Mouse (Mus musculus) lung, adult 2 months (tissue): ENCODE results near the gene Cct8l1. TPM values are rescaled to one million over a fixed set of nuclear protein-coding genes. Genes with fewer than 3 reads are reported as not detected.

Source experiments
- DNase-seq: peaks from one replicate; pipeline ENCODE4 v3.0.0; 2022
- H3K4me1 ChIP-seq: fragments of 200-500 bp; 2 replicates; pipeline ENCODE4 v1.6.1; 2011; ENCODE audit warnings: low read length; ENCODE audit not compliant: control insufficient read depth, insufficient read depth
- H3K4me3 ChIP-seq: fragments of 200-500 bp; replicated peaks from 2 replicates; pipeline ENCODE3; 2011; ENCODE audit warnings: low read depth, mild to moderate bottlenecking, control low read depth, low read length; ENCODE audit errors: extremely low read depth
- CTCF ChIP-seq: fragments of 200-500 bp; IDR thresholded peaks from 2 replicates; pipeline ENCODE4 v1.5.1; 2011; ENCODE audit warnings: mild to moderate bottlenecking, low read length, control low read depth; ENCODE audit not compliant: insufficient read depth
- POLR2A ChIP-seq: fragments of 200-500 bp; IDR thresholded peaks from 2 replicates; pipeline ENCODE4 v1.6.1; 2011; ENCODE audit warnings: low read depth, mild to moderate bottlenecking, control low read depth, low read length, borderline replicate concordance; ENCODE audit errors: extremely low read depth
- WGBS: fragments of 180-500 bp; shearing (Covaris S2); methylation state at CpG from one replicate; pipeline ENCODE4 v1.1.7; 2018; 5-methylcytosine and 5-hydroxymethylcytosine counted together
- polyA plus RNA-seq: library from polyadenylated mRNA; depleted of rRNA; stranded (reverse); fragments of >200 nt; gene quantifications from 2 replicates; pipeline ENCODE4 v1.2.3, GENCODE M21; 2012; rRNA removed

Cct8l1 gene
- not detected in 2 replicates for polyA plus RNA-seq

- Histone ChIP-seq H3K4me1 (no peaks in the 10 kb centered on the region), H3K4me3 (no peak within 1 kb of the TSS)
- TF ChIP-seq POLR2A, result no peak
- no peak for TF ChIP-seq CTCF
- no peak for DNase-seq
- WGBS, result 90% methylated on average over 5 of the region's 5 CpGs
Measured at GRCm38 (mm10) chr5:25515767-25516166, at the start of gene Cct8l1. Gene Cct8l1 (plus strand): TSS chr5:25516067.

- H3K4me1 ChIP-seq, result no peaks in the 10 kb centered on the region; the same call in 1 of the 2 replicates
- TF ChIP-seq CTCF, result no peak
- TF ChIP-seq POLR2A, result no peak
- no peak for DNase-seq
- peak overlapping the region; percentile 53 for H3K4me3 ChIP-seq
- WGBS, result 4% methylated on average over 6 of the region's 6 CpGs
Measured at GRCm38 (mm10) chr5:25472070-25472469, 43.8 kb upstream of the Cct8l1 start.

- DNase-seq, result no peak
- no peaks in the 10 kb centered on the region; the same call in 1 of the 2 replicates for H3K4me1 ChIP-seq
- TF ChIP-seq POLR2A (no peak), CTCF (no peak)
- 67% methylated on average over 2 of the region's 2 CpGs for WGBS
- H3K4me3 ChIP-seq, result no peak overlapping the region
Measured at GRCm38 (mm10) chr5:25475789-25476188, 40.1 kb upstream of the Cct8l1 start.

GRCm38 (mm10) chr5:25478863-25479262 lies 37.0 kb upstream of the Cct8l1 start:
- TF ChIP-seq CTCF (no peak), POLR2A (no peak)
- no peak for DNase-seq
- H3K4me1 ChIP-seq, result no peaks in the 10 kb centered on the region; the same call in 1 of the 2 replicates
- no peak overlapping the region for H3K4me3 ChIP-seq

GRCm38 (mm10) chr5:25496652-25497051 lies 19.2 kb upstream of the Cct8l1 start:
- TF ChIP-seq POLR2A (no peak), CTCF (no peak)
- Histone ChIP-seq H3K4me1 (peaks cover 4% of the 10 kb centered on the region), H3K4me3 (peak overlapping the region; percentile 15)
- no peak for DNase-seq
- WGBS, result 33% methylated on average over 2 of the region's 2 CpGs

- under 1% methylated on average over 10 of the region's 10 CpGs for WGBS
- peak overlapping the region; percentile 93 for H3K4me3 ChIP-seq
- H3K4me1 ChIP-seq, result peaks cover 4% of the 10 kb centered on the region
- DNase-seq, result no peak
- no peak for TF ChIP-seq POLR2A
- TF ChIP-seq CTCF, result no peak
Measured at GRCm38 (mm10) chr5:25497369-25497719, 18.5 kb upstream of the Cct8l1 start.

- WGBS, result under 1% methylated on average over 78 of the region's 78 CpGs
- Histone ChIP-seq H3K4me1 (peaks cover 4% of the 10 kb centered on the region), H3K4me3 (peak overlapping the region; percentile 93)
- no peak for TF ChIP-seq CTCF
- no peak for TF ChIP-seq POLR2A
- DNase-seq, result peak; percentile 63
Measured at GRCm38 (mm10) chr5:25497720-25498345, 18.0 kb upstream of the Cct8l1 start.

- Histone ChIP-seq H3K4me1 (peaks cover 4% of the 10 kb centered on the region), H3K4me3 (peak within 1 kb of the TSS; percentile 98)
- TF ChIP-seq POLR2A, result peak; percentile 72; the same call in 1 of the 2 replicates
- no peak for TF ChIP-seq CTCF
- peak; percentile 76 for DNase-seq
- 3% methylated on average over 53 of the region's 54 CpGs for WGBS
Measured at GRCm38 (mm10) chr5:25498346-25498820, 17.5 kb upstream of the Cct8l1 start, which contains the start of gene Kmt2c. Gene Kmt2c (minus strand): TSS chr5:25498783.

- TF ChIP-seq CTCF (no peak), POLR2A (peak; percentile 54; the same call in 1 of the 2 replicates)
- WGBS, result 4% methylated on average over 72 of the region's 87 CpGs
- peak overlapping the region; percentile 73 for H3K4me3 ChIP-seq
- no peak for DNase-seq
- H3K4me1 ChIP-seq, result peaks cover 4% of the 10 kb centered on the region
Measured at GRCm38 (mm10) chr5:25498821-25499422, 16.9 kb upstream of the Cct8l1 start.

GRCm38 (mm10) chr5:25499423-25500398 lies 16.2 kb upstream of the Cct8l1 start:
- H3K4me3 ChIP-seq, result peak overlapping the region; percentile 98
- DNase-seq, result peak; percentile 97
- peaks cover 4% of the 10 kb centered on the region for H3K4me1 ChIP-seq
- TF ChIP-seq CTCF (no peak), POLR2A (peak; percentile 27)
- WGBS, result under 1% methylated on average over 88 of the region's 90 CpGs
